Mouse (Mus musculus): ENCODE measurements around the gene Ift81.

Gene Ift81

GRCm38 (mm10) chr5:122625565-122626252 is 11.4 kb upstream of the Ift81 start:
- no peak for DNase-seq (ENCODE audit: low spot score)

GRCm38 (mm10) chr5:122624952-122625479 is 10.7 kb upstream of the Ift81 start:
- DNase-seq (ENCODE audit: low spot score) = no peak

DNA sequence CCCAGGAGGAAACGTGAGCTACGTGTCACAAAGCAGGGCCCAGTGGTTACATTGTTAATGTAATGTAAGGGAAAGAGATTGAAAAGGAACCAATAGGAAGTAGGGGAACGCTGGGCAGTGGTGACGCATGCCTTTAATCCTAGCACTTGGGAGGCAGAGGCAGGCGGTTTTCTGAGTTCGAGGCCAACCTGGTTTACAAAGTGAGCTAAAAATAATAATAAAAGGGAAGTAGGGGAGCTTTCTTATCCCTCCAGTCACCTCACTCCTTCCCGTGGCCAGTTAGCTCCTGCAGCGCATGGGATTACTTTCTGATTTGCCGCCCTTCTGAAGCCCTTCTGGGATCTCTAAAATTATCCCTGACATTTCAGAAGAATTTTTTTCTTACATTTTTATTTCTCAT is 9.5 kb upstream of the Ift81 start:
- DNase-seq (ENCODE audit: low spot score) = no peak

DNA sequence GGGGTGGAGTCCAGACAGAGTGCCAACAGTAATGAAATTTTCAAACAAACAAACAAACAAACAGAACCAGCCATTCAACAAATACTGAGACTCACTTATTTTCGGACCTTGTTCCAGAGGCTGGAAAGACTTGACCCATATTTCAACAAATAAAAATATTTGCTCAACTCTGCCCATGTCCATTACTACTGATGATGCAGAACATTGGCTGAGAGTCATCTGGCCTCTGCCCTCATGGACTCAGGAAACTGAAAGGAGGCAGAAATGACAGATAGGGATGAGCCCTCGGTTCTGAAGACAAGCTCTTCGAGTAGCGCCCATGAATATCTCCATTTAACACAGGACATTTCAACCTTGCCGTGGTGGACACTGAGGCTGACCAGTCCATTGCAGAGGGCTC is 8.2 kb upstream of the Ift81 start:
- DNase-seq (ENCODE audit: low spot score) = no peak

DNA sequence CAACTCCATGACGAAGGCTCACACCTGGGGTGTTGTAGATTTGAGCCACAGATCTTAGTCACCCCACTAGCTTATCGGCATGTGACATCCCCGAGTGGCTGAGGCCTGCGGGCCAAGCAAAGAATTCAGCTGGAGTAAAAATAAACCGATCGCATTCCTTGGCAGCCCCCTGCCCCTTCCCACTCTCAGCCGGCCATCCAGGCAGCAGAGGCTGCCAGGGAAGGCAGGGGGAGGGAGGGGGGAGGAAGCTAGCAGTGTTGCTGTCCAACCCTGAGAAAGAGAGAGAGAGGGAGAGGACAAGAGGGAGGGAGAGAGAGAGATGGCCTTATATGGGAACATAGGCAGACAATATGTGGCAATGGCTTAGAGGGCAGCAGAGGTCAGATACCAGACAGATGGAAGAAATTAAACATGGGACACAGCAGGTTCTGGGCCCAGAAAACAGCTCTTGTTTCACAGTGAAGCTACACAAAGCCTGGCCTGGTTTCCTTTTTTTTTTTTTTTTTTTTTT is 7.1 kb upstream of the Ift81 start:
- peak; percentile 39 for DNase-seq (ENCODE audit: low spot score)

- DNase-seq (ENCODE audit: low spot score) = no peak
Observed at GRCm38 (mm10) chr5:122619686-122620296, 5.5 kb upstream of the Ift81 start.

GRCm38 (mm10) chr5:122617718-122618117 is 3.4 kb upstream of the Ift81 start:
- no peak for DNase-seq (ENCODE audit: low spot score)

- no peak for DNase-seq (ENCODE audit: low spot score)
Observed at GRCm38 (mm10) chr5:122611651-122612050, 2.7 kb downstream of the Ift81 start.

GRCm38 (mm10) chr5:122604894-122605293 is 9.4 kb downstream of the Ift81 start:
- no peak for DNase-seq (ENCODE audit: low spot score)

DNA sequence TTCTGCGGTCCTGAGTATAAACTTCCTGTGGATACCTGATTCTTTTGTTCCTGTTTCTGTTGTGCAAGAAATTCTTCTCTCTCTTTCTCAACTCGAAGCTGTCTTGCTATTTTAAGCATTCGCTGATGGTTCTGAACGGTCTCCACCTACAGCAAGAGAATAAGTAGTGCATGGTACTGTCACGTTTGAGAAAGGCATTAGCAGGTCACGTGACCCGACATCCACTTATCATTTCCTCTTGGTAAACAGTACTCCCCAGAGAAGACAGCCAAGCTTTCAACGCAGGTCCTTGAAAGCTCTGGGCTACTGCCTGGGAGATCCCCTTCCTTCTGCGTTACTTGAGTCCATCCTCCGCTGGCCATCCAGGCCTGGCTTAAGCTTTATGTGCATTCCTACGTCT is 12.1 kb downstream of the Ift81 start:
- DNase-seq (ENCODE audit: low spot score) = no peak

- DNase-seq (ENCODE audit: low spot score) = no peak
Observed at GRCm38 (mm10) chr5:122595470-122595869, 18.8 kb downstream of the Ift81 start.

GRCm38 (mm10) chr5:122589891-122590290 is 24.4 kb downstream of the Ift81 start:
- DNase-seq (ENCODE audit: low spot score) = no peak

- DNase-seq (ENCODE audit: low spot score) = no peak
Observed at GRCm38 (mm10) chr5:122585546-122585945, 28.8 kb downstream of the Ift81 start.

DNA sequence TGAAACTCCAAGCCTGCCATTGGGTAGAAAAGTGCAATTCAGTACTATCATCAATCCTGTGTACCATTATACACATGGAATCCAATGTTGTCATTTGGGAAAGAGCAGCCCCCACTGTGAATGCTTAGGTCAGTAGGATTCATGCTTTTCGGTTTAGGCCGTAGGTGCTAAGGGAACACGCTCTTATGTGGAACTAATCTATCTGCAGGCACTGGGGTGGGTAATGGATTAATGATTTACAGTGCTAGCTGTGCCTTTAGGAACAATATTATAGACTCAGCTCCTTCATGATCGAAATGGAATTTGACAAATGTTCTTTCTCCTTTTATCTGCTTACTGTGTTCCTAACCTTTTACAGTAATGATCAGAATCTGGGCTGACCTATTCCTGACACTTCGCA is 30.2 kb downstream of the Ift81 start:
- no peak for DNase-seq (ENCODE audit: low spot score)

- no peak for DNase-seq (ENCODE audit: low spot score)
Observed at GRCm38 (mm10) chr5:122576683-122577329, 37.5 kb downstream of the Ift81 start.

DNA sequence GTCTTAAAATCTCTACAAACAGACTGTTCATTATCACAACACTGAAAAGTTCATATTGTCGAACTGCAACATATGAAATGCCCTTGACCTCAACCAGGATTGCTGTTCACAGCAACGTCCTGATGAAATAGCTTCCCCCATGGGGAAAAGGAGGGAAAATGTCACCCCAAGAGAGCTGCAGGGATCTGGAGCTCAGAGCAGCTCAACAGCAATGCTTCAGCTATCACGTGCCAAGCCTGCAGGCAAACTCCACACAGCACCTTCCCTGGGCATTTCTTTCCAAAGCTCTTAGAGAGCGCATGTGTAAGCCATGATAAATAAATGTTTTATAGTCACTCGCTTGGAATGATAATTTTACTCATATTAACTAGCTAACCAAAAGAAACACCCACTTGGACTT is 42.3 kb downstream of the Ift81 start:
- DNase-seq (ENCODE audit: low spot score) = no peak

GRCm38 (mm10) chr5:122566626-122567025 is 47.7 kb downstream of the Ift81 start:
- no peak for DNase-seq (ENCODE audit: low spot score)

DNA sequence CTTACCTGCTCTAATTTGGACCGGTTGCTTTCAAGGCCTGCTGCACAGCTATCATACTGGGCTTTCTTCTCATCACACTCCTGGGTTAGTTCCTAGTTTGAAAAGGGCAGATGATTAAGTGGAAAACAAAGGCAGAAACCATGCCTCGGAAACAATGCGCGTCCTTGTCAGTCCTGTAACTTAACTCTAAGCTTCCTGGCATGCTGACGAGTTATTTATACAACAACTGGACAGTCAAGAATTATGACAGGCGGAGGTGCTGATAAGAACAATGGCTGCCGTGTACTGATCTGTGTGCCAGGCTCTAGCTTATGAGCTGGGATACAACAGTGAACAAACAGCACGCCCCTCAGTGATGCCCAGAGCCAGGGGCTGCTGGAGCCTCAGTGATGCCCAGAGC is 53.7 kb downstream of the Ift81 start:
- no peak for DNase-seq (ENCODE audit: low spot score)

- no peak for DNase-seq (ENCODE audit: low spot score)
Observed at GRCm38 (mm10) chr5:122558127-122558526, 56.2 kb downstream of the Ift81 start.

DNA sequence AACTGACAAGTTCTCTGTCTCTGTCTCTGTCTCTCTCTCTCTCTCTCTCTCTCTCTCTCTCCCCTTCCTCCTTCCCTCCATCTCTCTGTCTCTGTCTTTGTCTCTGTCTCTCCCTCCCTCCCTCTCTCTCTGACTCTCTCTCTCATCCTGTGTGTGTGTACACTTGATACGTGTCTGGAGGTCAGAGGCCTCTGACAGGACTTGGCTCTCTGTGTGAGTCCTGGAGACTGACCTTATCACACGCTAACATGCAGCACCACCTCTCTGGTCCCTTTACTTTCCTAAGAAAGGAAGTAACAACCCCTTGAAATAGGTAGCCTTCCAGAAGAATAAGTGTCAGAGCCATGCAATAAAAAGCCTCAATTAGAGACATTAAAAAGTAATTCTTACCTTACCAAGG is 59.2 kb downstream of the Ift81 start:
- DNase-seq (ENCODE audit: low spot score) = no peak

DNA sequence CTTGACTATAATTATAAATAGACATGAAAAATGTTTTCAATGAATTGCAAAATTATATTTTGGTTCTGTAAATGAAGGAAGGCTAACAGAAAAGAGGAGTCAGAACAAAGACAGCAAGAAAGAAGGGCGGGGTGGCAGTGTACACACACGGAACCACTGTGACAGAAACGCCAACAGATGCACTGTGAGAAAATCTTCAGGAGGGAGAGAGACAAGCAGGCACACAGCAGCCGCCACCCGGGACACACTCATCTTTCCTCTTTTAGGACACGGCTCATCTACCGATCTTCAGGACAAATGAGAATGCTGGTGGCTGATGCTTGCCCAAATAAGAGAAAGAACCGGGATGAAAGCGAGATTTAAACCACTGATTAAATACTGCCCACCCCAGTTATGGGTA is 61.7 kb downstream of the Ift81 start:
- DNase-seq (ENCODE audit: low spot score) = no peak

GRCm38 (mm10) chr5:122550460-122550859 is 63.9 kb downstream of the Ift81 start:
- DNase-seq (ENCODE audit: low spot score) = no peak

DNA sequence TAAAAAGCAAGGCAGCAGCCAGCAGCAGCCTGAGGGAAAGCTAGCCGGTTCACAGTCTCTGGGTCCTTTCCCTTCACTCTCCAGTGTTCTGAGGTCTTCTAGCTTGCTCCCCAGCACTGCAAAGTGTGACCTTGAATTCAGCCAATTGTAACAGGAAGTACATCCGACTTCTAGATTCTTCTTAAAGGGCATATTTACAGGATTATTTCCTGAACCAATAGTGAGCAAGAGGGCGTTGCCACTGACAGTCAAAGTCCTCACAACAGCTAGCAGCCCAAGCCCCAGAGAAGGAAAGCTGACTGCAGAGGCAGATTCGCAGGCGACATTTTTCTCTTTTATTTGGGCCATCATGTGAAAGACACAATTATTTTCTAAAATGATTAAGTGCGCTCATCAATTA is 65.6 kb downstream of the Ift81 start:
- DNase-seq (ENCODE audit: low spot score) = peak; percentile 44

Data from retina, embryonic 14.5 days (tissue).